Mouse (Mus musculus) ovary, postnatal 36 days (tissue): ENCODE measurements at regions not wholly inside any gene's neighbourhood (a gene's known extent, or its start where the extent isn't known, plus 50 kb on each side); places are given as distances from the start of the nearest gene placed in this dataset.
"Not testable (repeated sequence)": the region's sequence is repeated elsewhere in the genome, so short reads cannot be mapped to it uniquely, and the experiment has no call there.

Experiments
- DNase-seq: peaks from one replicate; pipeline ENCODE4 v3.0.0; 2022; ENCODE audit warnings: low spot score, mixed read lengths

- DNase-seq: not testable (repeated sequence)
Observed at GRCm38 (mm10) chr14:53582528-53582927, 671.4 kb downstream of the Dad1 start.

- not testable (repeated sequence) for DNase-seq
Observed at GRCm38 (mm10) chr14:53581734-53582133, 672.2 kb downstream of the Dad1 start.

DNA sequence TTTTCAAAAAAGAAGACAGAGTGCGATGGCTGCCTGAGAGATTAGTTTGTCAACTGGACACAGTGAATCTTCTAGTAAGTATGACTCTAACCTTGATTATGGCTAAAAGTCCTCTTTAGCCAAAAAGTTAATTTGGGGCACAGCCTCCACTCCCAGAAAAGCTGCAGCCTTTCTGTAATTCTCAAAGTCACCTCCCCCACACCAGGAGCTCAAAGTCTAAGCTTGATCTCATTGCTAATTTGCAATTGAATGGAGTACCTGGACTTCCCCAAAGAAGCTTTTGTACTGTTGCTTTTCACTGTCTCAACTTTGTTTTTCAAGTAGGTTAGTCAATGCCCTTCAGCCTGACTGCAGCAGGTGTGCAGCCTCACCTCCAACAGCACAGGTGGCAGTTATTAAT lies 677.0 kb downstream of the Dad1 start:
- DNase-seq: not testable (repeated sequence)

- DNase-seq: not testable (repeated sequence)
Observed at GRCm38 (mm10) chr14:53572701-53573100, 681.2 kb downstream of the Dad1 start.

GRCm38 (mm10) chr14:53562606-53563005 lies 691.3 kb downstream of the Dad1 start:
- DNase-seq: no peak

DNA sequence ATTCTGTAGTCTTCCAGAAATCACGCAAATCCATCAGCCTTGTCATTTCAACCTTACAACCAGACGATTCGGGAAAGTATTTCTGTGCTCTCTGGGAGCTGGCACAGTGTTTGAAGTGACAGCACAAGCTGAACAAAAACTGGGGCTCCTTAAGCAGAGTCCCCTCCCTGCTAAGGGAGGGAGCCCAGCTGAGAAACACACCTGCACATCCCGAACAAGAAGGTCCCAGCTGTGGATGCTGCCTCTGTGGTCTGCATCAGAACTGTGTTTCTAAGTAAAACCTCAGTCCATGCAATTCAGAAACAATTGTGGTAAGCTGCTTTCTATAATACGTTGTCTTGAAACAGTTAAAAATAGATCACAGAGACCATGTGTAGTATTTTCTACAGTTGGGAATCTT lies 693.8 kb downstream of the Dad1 start:
- not testable (repeated sequence) for DNase-seq

DNA sequence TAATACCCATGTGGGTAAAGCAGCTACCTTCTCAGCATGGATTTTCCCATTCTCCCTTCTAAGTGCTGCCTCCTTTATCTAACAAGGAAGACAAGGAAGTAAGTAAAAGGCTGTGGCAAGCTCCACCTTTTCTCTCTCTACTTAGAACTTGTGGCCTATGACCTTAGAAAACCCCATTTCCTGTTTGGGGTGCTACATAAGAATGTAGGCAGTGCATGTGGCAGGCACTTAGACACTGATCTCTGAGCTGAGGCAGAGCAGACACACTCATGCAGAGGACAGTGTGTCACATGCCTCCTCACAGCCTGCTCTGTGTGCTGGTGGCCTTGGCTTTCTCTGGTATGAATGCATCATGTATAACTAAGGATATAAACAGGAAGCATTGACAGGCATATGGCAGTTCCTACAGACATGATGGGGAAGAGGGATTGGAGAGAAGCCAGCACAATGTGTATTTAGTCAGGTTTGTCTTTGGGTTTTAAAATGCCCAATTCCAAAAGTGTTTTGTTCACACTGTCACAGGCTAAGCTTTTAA lies 694.5 kb downstream of the Dad1 start:
- DNase-seq: not testable (repeated sequence)

DNA sequence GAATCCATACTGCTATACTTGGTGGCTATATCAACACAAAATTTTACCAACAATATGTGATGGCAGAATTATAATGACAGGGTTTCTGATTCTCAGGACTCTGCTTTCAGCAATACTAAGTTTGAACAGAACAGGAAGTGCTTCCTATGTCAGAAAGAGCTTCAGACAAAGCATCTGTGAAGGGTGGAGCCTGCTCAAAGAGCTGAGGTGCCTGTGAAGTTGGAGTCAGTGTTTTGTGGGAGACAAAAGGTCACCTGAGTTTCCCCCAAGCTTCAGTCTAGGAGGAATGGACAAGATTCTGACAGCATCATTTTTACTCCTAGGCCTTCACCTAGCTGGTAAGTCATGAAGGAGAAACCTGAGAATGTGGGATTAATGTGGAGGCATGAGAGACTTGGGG lies 700.1 kb downstream of the Dad1 start:
- no peak for DNase-seq

- not testable (repeated sequence) for DNase-seq
Observed at GRCm38 (mm10) chr14:53547365-53547764, 706.5 kb downstream of the Dad1 start.

DNA sequence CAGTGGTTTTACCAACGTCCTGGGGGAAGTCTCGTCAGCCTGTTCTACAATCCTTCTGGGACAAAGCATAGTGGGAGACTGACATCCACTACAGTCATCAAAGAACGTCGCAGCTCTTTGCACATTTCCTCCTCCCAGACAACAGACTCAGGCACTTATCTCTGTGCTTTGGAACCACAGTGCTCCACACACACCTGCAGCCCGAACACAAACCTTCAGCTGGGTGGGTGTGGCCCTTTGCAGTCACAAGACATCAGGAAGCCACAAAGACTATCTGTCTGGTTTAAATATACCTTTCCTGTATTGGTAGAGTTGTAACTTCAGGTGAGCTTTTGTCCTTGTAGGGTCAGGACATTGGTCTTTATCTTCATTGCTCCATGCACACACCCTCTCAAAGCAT lies 708.6 kb downstream of the Dad1 start:
- no peak for DNase-seq

DNA sequence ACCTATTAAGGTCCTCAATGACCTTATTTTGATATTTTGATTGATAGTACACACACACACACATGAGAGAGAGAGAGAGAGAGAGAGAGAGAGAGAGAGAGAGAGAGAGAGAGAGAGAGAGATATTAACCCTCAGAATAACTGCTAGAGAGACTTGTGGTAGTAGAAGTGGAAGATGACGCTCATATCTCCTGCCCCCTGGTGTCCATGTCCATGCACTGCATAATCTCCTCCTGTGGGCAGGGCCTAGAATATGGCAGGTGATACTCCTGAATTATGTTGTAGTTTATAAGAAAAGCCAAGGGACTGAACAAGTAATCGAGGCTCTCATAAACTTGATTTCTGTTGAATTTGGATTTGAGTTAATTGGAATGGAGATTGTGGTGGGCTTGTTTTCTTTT lies 712.3 kb downstream of the Dad1 start:
- not testable (repeated sequence) for DNase-seq

DNA sequence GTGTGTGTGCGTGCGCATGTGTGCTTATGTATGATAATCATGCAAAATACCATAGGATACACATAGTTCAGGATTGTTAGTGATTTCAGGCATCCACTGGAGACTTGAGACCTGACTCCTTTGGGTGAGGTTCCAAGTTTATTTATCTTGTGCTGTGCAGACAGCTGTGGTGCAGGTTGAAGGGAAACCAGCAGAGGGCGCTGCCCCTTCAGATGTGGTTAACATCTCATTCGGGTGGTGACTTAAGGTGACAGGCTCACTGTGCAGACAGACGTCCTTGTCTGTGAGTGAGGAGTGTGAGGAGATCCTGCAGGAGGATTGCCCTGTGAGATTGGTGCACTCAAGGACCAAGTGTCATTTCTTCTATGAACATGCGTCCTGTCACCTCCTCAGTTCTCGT lies 716.0 kb downstream of the Dad1 start:
- DNase-seq: not testable (repeated sequence)

- not testable (repeated sequence) for DNase-seq
Observed at GRCm38 (mm10) chr14:53523430-53523829, 730.5 kb downstream of the Dad1 start.

GRCm38 (mm10) chr14:53518954-53519353 lies 735.0 kb downstream of the Dad1 start:
- not testable (repeated sequence) for DNase-seq

DNA sequence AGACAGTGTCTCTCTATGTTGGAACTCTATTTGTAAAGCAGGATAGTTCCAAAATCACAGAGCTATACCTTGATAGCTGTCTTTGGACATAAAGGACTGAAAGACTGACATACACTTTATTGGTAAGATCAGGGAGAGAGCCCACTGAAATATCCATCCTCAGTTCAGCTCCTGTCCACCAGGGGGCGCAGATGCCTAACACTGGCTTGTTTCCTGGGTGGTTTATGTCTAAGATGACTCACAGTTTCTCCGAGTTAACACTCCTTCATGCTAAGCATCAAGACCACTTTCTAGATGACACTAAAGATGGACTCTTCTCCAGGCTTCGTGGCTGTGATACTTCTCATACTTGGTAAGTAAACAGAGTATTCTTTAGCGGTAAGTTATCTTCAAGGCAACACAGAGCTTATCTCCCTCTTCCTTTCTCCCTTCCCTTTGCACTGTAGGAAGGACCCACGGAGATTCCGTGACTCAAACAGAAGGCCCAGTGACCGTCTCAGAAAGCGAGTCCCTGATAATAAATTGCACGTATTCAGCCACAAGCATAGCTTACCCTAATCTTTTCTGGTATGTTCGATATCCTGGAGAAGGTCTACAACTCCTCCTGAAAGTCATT lies 737.2 kb downstream of the Dad1 start:
- DNase-seq: not testable (repeated sequence)

- not testable (repeated sequence) for DNase-seq
Observed at GRCm38 (mm10) chr14:53505389-53505788, 748.5 kb downstream of the Dad1 start.

DNA sequence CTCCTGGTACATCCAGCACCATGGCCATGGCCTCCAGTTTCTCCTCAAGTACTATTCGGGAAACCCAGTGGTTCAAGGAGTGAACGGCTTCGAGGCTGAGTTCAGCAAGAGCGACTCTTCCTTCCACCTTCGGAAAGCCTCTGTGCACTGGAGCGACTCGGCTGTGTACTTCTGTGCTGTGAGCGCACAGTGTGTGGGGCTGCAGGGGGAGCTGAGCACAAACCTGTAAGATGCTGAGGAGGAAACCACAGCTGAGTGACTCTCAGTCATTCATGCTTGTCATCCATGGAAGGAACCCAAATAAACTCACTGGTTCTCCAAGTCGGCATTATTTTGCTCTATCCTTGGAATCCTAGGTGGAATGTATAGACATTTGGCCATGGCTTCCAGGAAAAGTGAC lies 765.5 kb downstream of the Dad1 start:
- not testable (repeated sequence) for DNase-seq

DNA sequence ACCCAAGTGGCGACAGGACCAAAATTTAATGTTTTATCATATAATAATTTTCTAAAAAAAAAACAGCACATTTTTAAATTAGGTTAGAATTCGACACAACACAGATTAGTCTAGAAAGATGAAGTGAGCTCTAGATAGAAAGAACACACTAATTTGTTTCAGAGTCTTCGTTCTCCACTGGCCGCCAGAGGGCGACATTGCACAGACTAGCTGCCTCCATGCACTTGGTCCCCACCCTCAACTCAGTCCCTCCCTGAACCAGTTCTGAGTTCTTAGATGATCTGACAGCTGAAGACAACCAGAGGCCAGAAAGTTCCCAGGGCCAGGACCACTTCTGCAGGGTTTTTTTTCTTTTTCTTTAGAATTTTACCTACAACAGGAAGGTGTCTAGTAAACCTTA lies 766.3 kb downstream of the Dad1 start:
- DNase-seq: not testable (repeated sequence)

DNA sequence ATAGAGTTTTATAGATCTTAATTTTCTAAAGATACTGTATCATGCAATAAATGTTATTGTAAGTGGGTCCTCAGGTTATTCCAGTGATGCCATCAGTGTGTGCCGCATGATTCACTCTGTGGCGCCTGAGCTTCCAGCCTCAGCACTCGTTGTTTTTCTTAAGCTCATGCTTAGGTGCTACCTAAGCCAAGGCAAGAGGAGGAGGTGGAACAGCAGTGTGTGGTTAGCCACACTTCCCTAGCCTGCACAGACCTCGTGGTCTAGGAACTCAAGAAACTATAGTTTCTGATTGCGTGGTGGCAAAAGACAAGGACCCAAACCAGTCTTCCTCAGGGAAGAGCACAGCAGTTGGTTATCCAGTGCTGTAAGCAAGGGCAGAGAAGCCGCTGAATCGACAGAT lies 779.7 kb downstream of the Dad1 start:
- DNase-seq: not testable (repeated sequence)

DNA sequence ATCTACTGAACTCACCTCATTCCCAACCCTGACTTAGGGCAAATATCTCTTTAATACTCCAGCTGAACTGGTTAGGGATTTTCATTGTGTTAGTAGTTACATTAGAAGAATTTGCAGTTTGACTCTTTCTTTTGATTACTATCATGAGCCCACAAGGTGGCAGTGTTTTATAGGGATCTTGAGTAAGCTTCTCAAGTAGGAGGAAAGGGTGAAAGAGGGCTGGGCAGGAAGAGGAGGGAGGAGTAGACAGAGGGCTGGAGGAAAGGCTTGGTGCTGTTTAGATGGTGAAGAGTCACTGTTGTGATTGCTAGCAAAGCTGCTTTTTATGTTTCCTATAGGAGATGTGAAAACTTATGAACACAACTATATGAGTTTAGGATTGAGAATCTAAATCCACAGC lies 793.1 kb downstream of the Dad1 start:
- DNase-seq: not testable (repeated sequence)

- no peak for DNase-seq
Observed at GRCm38 (mm10) chr14:53454001-53454400, 799.9 kb downstream of the Dad1 start.

- DNase-seq: not testable (repeated sequence)
Observed at GRCm38 (mm10) chr14:53439643-53440042, 814.3 kb downstream of the Dad1 start.

DNA sequence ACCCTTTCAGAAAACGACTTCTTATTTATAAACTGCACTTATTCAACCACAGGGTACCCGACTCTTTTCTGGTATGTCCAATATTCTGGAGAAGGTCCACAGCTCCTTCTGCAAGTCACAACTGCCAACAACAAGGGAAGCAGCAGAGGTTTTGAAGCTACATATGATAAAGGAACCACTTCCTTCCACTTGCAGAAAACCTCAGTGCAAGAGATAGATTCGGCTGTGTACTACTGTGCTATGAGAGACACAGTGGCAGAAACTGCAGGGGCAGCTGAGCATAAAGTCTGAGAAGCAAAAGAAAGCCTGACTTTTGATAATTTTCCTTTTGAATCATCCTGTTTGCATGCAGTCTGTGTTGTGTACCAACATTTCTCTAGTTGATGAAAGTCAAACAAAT lies 823.8 kb downstream of the Dad1 start:
- DNase-seq: not testable (repeated sequence)

DNA sequence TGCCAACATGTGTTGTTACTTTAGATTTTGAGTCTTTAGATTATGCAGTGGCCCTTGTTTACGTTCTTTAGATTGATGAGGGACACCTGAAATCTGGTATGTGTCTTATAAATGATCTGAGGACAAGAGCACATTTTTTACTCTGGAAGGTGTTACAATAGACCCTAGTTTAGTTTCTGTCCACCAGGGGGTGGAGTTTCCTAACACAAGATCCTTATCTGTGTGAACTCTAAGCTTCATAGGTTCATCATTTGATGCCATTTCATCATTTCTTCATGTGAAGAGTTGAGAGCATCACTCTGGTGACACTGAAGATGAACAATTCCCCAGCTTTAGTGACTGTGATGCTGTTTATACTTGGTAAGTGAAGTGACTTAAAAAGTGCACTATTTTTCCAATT lies 825.5 kb downstream of the Dad1 start:
- not testable (repeated sequence) for DNase-seq
